Mouse (Mus musculus): ENCODE results near the gene Ltb. TPM values are rescaled to one million over a fixed set of nuclear protein-coding genes. Genes with fewer than 3 reads are reported as not detected.

The Ltb gene
- 883 and 1,534 TPM in 2 replicates for polyA plus RNA-seq (2012; ENCODE audit: low replicate concordance)

GRCm38 (mm10) chr17:35193881-35194843, at the start of gene Ltb:
TSS of gene Ltb (plus strand) at chr17:35194439.

GRCm38 (mm10) chr17:35164568-35165450, 29.4 kb upstream of the Ltb start, which contains the start of gene Prrc2a:
TSS of gene Prrc2a (minus strand) at chr17:35164897.

GRCm38 (mm10) chr17:35175968-35176367, 18.3 kb upstream of the Ltb start, which contains the start of gene Aif1:
TSS of gene Aif1 (minus strand) at chr17:35176068.

GRCm38 (mm10) chr17:35187959-35188610, 6.2 kb upstream of the Ltb start, which contains the start of gene Lst1:
TSS of gene Lst1 (minus strand) at chr17:35188439.

GRCm38 (mm10) chr17:35201787-35202186, 7.5 kb downstream of the Ltb start, which contains the start of gene Tnf:
TSS of gene Tnf (minus strand) at chr17:35202007.

GRCm38 (mm10) chr17:35204494-35205379, 10.5 kb downstream of the Ltb start, which contains the start of gene Lta:
TSS of gene Lta (minus strand) at chr17:35205351.

GRCm38 (mm10) chr17:35220156-35220952, 26.1 kb downstream of the Ltb start, which contains the start of gene Gm16181:
TSS of gene Gm16181 (plus strand) at chr17:35220834.

GRCm38 (mm10) chr17:35233114-35233980, 39.1 kb downstream of the Ltb start, which contains the start of gene Atp6v1g2:
TSS of gene Atp6v1g2 (plus strand) at chr17:35233660.

GRCm38 (mm10) chr17:35235614-35236389, 41.6 kb downstream of the Ltb start, which contains the start of gene Nfkbil1:
TSS of gene Nfkbil1 (minus strand) at chr17:35235792.

GRCm38 (mm10) chr17:35241305-35242014, 47.2 kb downstream of the Ltb start, which contains the start of gene Ddx39b:
TSS of gene Ddx39b (plus strand) at chr17:35241746.

Other genes with a start within 250 kb of the Ltb start
- gene Hspa1b, start 235.2 kb upstream of the Ltb start, polyA plus RNA-seq (2012; ENCODE audit: low replicate concordance): 3.0 and 6.4 TPM in 2 replicates
- not detected in 2 replicates for gene Gm20481, start 224.5 kb upstream of the Ltb start, polyA plus RNA-seq (2012; ENCODE audit: low replicate concordance)
- 0.68 and 2.2 TPM in 2 replicates for gene Hspa1a, start 222.3 kb upstream of the Ltb start, polyA plus RNA-seq (2012; ENCODE audit: low replicate concordance)
- gene Hspa1l, start 221.7 kb upstream of the Ltb start, polyA plus RNA-seq (2012; ENCODE audit: low replicate concordance): not detected in 2 replicates
- gene Lsm2, start 212.6 kb upstream of the Ltb start, polyA plus RNA-seq (2012; ENCODE audit: low replicate concordance): 51.7 and 75.3 TPM in 2 replicates
- gene Vars, start 193.5 kb upstream of the Ltb start, polyA plus RNA-seq (2012; ENCODE audit: low replicate concordance): 768 and 1,214 TPM in 2 replicates
- gene Vwa7, start 177.9 kb upstream of the Ltb start, polyA plus RNA-seq (2012; ENCODE audit: low replicate concordance): 0.51 and 1.3 TPM in 2 replicates
- gene Sapcd1, start 166.4 kb upstream of the Ltb start, polyA plus RNA-seq (2012; ENCODE audit: low replicate concordance): 93.8 and 249 TPM in 2 replicates
- 54.6 and 127 TPM in 2 replicates for gene Msh5, start 147.7 kb upstream of the Ltb start, polyA plus RNA-seq (2012; ENCODE audit: low replicate concordance)
- gene Clic1, start 144.5 kb upstream of the Ltb start, polyA plus RNA-seq (2012; ENCODE audit: low replicate concordance): 161 and 172 TPM in 2 replicates
- gene Ddah2, start 135.4 kb upstream of the Ltb start, polyA plus RNA-seq (2012; ENCODE audit: low replicate concordance): 6.4 and 6.5 TPM in 2 replicates
- gene Ly6g6c, start 129.1 kb upstream of the Ltb start, polyA plus RNA-seq (2012; ENCODE audit: low replicate concordance): 0.17 TPM in 1 of 2 replicates, not detected in the other
- 0.16 and 0.42 TPM in 2 replicates for gene Mpig6b, start 128.3 kb upstream of the Ltb start, polyA plus RNA-seq (2012; ENCODE audit: low replicate concordance)
- gene Ly6g6e, start 117.5 kb upstream of the Ltb start, polyA plus RNA-seq (2012; ENCODE audit: low replicate concordance): not detected in 2 replicates
- gene Ly6g6d, start 116.4 kb upstream of the Ltb start, polyA plus RNA-seq (2012; ENCODE audit: low replicate concordance): not detected in 2 replicates
- not detected in 2 replicates for gene Ly6g6f, start 108.8 kb upstream of the Ltb start, polyA plus RNA-seq (2012; ENCODE audit: low replicate concordance)
- gene Abhd16a, start 105.2 kb upstream of the Ltb start, polyA plus RNA-seq (2012; ENCODE audit: low replicate concordance): 115 and 170 TPM in 2 replicates
- gene Ly6g5c, start 86.2 kb upstream of the Ltb start, polyA plus RNA-seq (2012; ENCODE audit: low replicate concordance): not detected in 2 replicates
- gene Ly6g5b, start 79.0 kb upstream of the Ltb start, polyA plus RNA-seq (2012; ENCODE audit: low replicate concordance): 0.24 and 0.66 TPM in 2 replicates
- 76.2 and 161 TPM in 2 replicates for gene Gpank1, start 73.0 kb upstream of the Ltb start, polyA plus RNA-seq (2012; ENCODE audit: low replicate concordance)
- 50.0 and 73.9 TPM in 2 replicates for gene Csnk2b, start 72.4 kb upstream of the Ltb start, polyA plus RNA-seq (2012; ENCODE audit: low replicate concordance)
- gene D17H6S53E, start 68.1 kb upstream of the Ltb start, polyA plus RNA-seq (2012; ENCODE audit: low replicate concordance): 21.2 and 21.9 TPM in 2 replicates
- 0.18 and 0.28 TPM in 2 replicates for gene Apom, start 62.4 kb upstream of the Ltb start, polyA plus RNA-seq (2012; ENCODE audit: low replicate concordance)
- 414 and 841 TPM in 2 replicates for gene Bag6, start 59.3 kb upstream of the Ltb start, polyA plus RNA-seq (2012; ENCODE audit: low replicate concordance)
- 1,121 and 1,280 TPM in 2 replicates for gene Prrc2a, start 29.5 kb upstream of the Ltb start, polyA plus RNA-seq (2012; ENCODE audit: low replicate concordance)
- 7.8 and 19.1 TPM in 2 replicates for gene Aif1, start 18.4 kb upstream of the Ltb start, polyA plus RNA-seq (2012; ENCODE audit: low replicate concordance)
- 28.4 and 125 TPM in 2 replicates for gene Lst1, start 6.0 kb upstream of the Ltb start, polyA plus RNA-seq (2012; ENCODE audit: low replicate concordance)
- gene Tnf, start 7.6 kb downstream of the Ltb start, polyA plus RNA-seq (2012; ENCODE audit: low replicate concordance): 8.2 and 10.3 TPM in 2 replicates
- gene Lta, start 10.9 kb downstream of the Ltb start, polyA plus RNA-seq (2012; ENCODE audit: low replicate concordance): 20.2 and 29.6 TPM in 2 replicates
- not detected in 2 replicates for gene Gm16181, start 26.4 kb downstream of the Ltb start, polyA plus RNA-seq (2012; ENCODE audit: low replicate concordance)
- 2.8 and 6.8 TPM in 2 replicates for gene Atp6v1g2, start 39.2 kb downstream of the Ltb start, polyA plus RNA-seq (2012; ENCODE audit: low replicate concordance)
- gene Nfkbil1, start 41.4 kb downstream of the Ltb start, polyA plus RNA-seq (2012; ENCODE audit: low replicate concordance): 35.2 and 66.9 TPM in 2 replicates
- 174 and 194 TPM in 2 replicates for gene Ddx39b, start 47.3 kb downstream of the Ltb start, polyA plus RNA-seq (2012; ENCODE audit: low replicate concordance)
- 496 and 1,202 TPM in 2 replicates for gene H2-D1, start 68.3 kb downstream of the Ltb start, polyA plus RNA-seq (2012; ENCODE audit: low replicate concordance)
- gene H2-Q1, start 126.0 kb downstream of the Ltb start, polyA plus RNA-seq (2012; ENCODE audit: low replicate concordance): 21.1 and 21.9 TPM in 2 replicates
- 3.7 and 12.2 TPM in 2 replicates for gene H2-Q2, start 147.8 kb downstream of the Ltb start, polyA plus RNA-seq (2012; ENCODE audit: low replicate concordance)
- 331 and 730 TPM in 2 replicates for gene H2-Q4, start 185.2 kb downstream of the Ltb start, polyA plus RNA-seq (2012; ENCODE audit: low replicate concordance)
- 245 and 559 TPM in 2 replicates for gene H2-Q6, start 230.4 kb downstream of the Ltb start, polyA plus RNA-seq (2012; ENCODE audit: low replicate concordance)
- 90.4 and 146 TPM in 2 replicates for gene H2-Q7, start 244.7 kb downstream of the Ltb start, polyA plus RNA-seq (2012; ENCODE audit: low replicate concordance)